ENCODE assay signal across 15 mouse cellular contexts in genomic region chr13:111941946-111942345, GRCm38 (mm10).
"Had no signal": no experiment of that assay in that cellular context is flagged by ENCODE, and none has a peak within 500 bp of the region (broad histone marks: within the 10 kb centered on the region; RNA-seq: fewer than 3 reads in every experiment).

No protein-coding gene starts in this region.

- H3K4me2 ChIP-seq: limb, embryonic 12.5 days; lung, embryonic 15.5 days; midbrain, embryonic 12.5 days; neural tube, embryonic 13.5 days; stomach, embryonic 15.5 days had no signal

- H3K27ac ChIP-seq: kidney, postnatal 0 days; layer of hippocampus, adult 2 months; limb, embryonic 12.5 days; lung, embryonic 15.5 days; midbrain, embryonic 12.5 days; neural tube, embryonic 13.5 days; stomach, embryonic 15.5 days had no signal

- H3K4me3 ChIP-seq: layer of hippocampus, adult 2 months; limb, embryonic 12.5 days; lung, embryonic 15.5 days; midbrain, embryonic 12.5 days; neural tube, embryonic 13.5 days; stomach, embryonic 15.5 days had no signal

- H3K27me3 ChIP-seq: lung, embryonic 15.5 days; midbrain, embryonic 12.5 days; neural tube, embryonic 13.5 days; stomach, embryonic 15.5 days had no signal

- DNase-seq: kidney, adult 11 months; kidney, adult 9 months; kidney, postnatal 4 days; lung, postnatal 14 days; retina, postnatal 1 day; thymus, adult 2 months; thymus, postnatal 4 days had no signal

- H3K36me3 ChIP-seq: limb, embryonic 12.5 days; lung, embryonic 15.5 days; midbrain, embryonic 12.5 days; neural tube, embryonic 13.5 days; stomach, embryonic 15.5 days had no signal

- ATAC-seq: midbrain, embryonic 16.5 days had no signal

- H3K9ac ChIP-seq: limb, embryonic 12.5 days; lung, embryonic 15.5 days; midbrain, embryonic 12.5 days; neural tube, embryonic 13.5 days; stomach, embryonic 15.5 days had no signal

- H3K9me3 ChIP-seq: lung, embryonic 15.5 days; midbrain, embryonic 12.5 days; stomach, embryonic 15.5 days had no signal
